Mouse (Mus musculus): ENCODE measurements around the gene Ncmap. TPM values are rescaled to one million over a fixed set of nuclear protein-coding genes. Genes with fewer than 3 reads are reported as not detected.

Ncmap gene
- polyA plus RNA-seq, 2 experiments from 2014 or later, result 22.3 to 52.3 TPM

- ATAC-seq, result no peak
These were observed 45.5 kb downstream of the Ncmap start for GRCm38 (mm10) chr4:135352326-135353065.

GRCm38 (mm10) chr4:135337376-135337942 is 60.6 kb downstream of the Ncmap start:
- ATAC-seq, result no peak

DNA sequence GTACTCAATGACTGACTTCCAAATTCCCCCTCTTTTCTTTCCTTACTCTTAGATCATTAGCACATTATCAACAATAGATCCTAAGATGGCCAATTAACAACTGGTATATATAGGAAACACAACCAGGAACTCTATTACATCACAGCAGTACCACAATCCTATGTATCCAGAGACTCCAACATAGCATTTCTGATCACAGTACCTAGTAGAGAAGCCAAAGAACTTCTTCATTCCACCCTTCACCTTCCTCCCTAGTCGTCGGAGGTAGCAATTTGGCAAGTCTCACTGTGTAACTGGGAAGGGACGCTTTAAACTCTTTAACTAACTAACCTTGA is 62.0 kb downstream of the Ncmap start:
- ATAC-seq, result no peak

- no peak for ATAC-seq
These were observed 62.6 kb downstream of the Ncmap start for GRCm38 (mm10) chr4:135335327-135336022.

DNA sequence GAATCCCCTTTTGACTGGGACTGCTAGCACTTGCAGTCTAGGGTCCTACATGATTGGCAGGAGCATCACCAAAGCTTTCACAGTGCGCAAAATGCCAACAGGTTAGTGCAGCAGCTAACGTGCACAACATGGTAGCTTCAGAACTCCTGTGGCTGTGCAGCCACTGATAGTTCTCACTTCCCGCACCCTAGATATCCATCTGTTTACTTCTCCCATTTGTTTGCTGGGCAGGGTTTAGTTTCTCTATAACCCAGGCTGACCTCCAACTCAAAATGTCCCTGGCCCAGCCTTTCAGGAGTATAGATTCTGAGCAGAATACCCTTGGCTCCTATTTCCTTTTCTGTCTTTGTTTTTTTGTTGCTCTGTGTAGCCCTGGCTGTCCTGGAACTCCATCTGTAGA is 71.6 kb downstream of the Ncmap start:
- no peak for ATAC-seq

DNA sequence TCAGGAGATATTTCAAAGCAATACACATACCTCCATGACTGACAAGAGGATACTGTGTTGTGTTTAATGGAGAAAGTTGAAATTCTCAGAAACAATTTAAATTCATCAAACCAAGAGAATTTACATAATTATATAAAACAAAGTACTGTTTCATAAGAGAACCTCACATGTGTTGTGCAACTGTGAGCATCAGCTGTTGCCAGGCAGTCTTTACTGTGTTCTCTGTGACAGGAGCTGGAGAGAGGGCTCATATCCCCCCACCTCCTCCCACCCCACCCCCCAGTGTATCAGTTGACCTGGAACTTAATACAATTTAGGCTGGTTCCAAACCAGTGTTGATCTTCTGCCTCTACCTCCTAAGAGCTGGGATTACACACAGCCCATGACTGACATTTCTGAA is 72.0 kb downstream of the Ncmap start:
- ATAC-seq, result no peak

- ATAC-seq, result no peak
These were observed 75.0 kb downstream of the Ncmap start for GRCm38 (mm10) chr4:135323021-135323420.

Other genes starting within 250 kb of the Ncmap start
- gene Clic4, start 125.4 kb downstream of the Ncmap start, polyA plus RNA-seq (2017; shearing (Covaris generic)), result 1 to 10 TPM; 4.5 to 8.8 TPM
- gene Srrm1, start 44.9 kb downstream of the Ncmap start, polyA plus RNA-seq (2017; shearing (Covaris generic)), result 100 to 1,000 TPM; 205 to 216 TPM
- 10 to 100 TPM; 14.6 to 23.0 TPM for gene Rcan3, start 35.6 kb upstream of the Ncmap start, polyA plus RNA-seq (2017; shearing (Covaris generic))
- under 1 TPM in 1 of 2 experiments, not detected in 1; 0.22 TPM for gene Stpg1, start 96.6 kb upstream of the Ncmap start, polyA plus RNA-seq (2017; shearing (Covaris generic))
- gene Nipal3, start 96.8 kb upstream of the Ncmap start, polyA plus RNA-seq (2017; shearing (Covaris generic)), result 10 to 100 TPM; 12.5 to 13.9 TPM
- gene Grhl3, start 175.4 kb upstream of the Ncmap start, polyA plus RNA-seq (2017; shearing (Covaris generic)), result not detected

Data from activated CD4-positive, CD25-positive, alpha-beta regulatory T cell, adult 4 months (primary cell).